Mouse (Mus musculus) G1E (cell line): Measurements from ENCODE around the gene Alg14. TPM values are rescaled to one million over a fixed set of nuclear protein-coding genes. Genes with fewer than 3 reads are reported as not detected.

ENCODE experiments used
- ATAC-seq: 2 replicates; pipeline ENCODE4 v1.8.0; 2016; ENCODE audit warnings: mild to moderate bottlenecking; ENCODE audit not compliant: insufficient number of reproducible peaks, poor library complexity, low FRiP score, severe bottlenecking; ENCODE audit errors: extremely low read depth
- DNase-seq: peaks from one replicate; pipeline ENCODE4 v3.0.0; 2012; ENCODE audit warnings: low spot score
- H3K27me3 ChIP-seq: 2 replicates; pipeline ENCODE4 v1.6.1; 2012; ENCODE audit warnings: mild to moderate bottlenecking, low read length, inconsistent platforms; ENCODE audit not compliant: insufficient read depth
- H3K36me3 ChIP-seq: replicated peaks from 2 replicates; pipeline ENCODE3; 2012; ENCODE audit warnings: mild to moderate bottlenecking, inconsistent platforms
- H3K4me1 ChIP-seq: 2 replicates; pipeline ENCODE4 v1.6.1; 2012; ENCODE audit warnings: low read depth, low read length, inconsistent platforms, mixed read lengths; ENCODE audit not compliant: insufficient read depth
- H3K4me3 ChIP-seq: 2 replicates; pipeline ENCODE4 v1.5.1; 2012; ENCODE audit warnings: low read depth, mild to moderate bottlenecking, inconsistent platforms, low read length, moderate library complexity, mixed read lengths
- H3K9me3 ChIP-seq: replicated peaks from 2 replicates; pipeline ENCODE4 v1.6.1; 2012; ENCODE audit warnings: inconsistent platforms
- CTCF ChIP-seq: IDR thresholded peaks from 2 replicates; pipeline ENCODE4 v1.5.1; 2012; ENCODE audit warnings: low read depth, low read length, inconsistent platforms, mixed read lengths
- GATA1 ChIP-seq: IDR thresholded peaks from 2 replicates; pipeline ENCODE4 v1.6.1; 2012; ENCODE audit warnings: borderline replicate concordance, low read length, inconsistent platforms, mixed read lengths
- GATA2 ChIP-seq: IDR thresholded peaks from 2 replicates; pipeline ENCODE4 v1.6.1; 2012; ENCODE audit warnings: low read depth, low read length, inconsistent platforms, borderline replicate concordance
- POLR2AphosphoS5 ChIP-seq: IDR thresholded peaks from 2 replicates; pipeline ENCODE4 v1.6.1; 2012; ENCODE audit warnings: low read depth, low read length, inconsistent platforms; ENCODE audit not compliant: insufficient replicate concordance
- TAL1 ChIP-seq: conservative IDR thresholded peaks from 2 replicates; pipeline ENCODE4 v1.6.1; 2012; ENCODE audit warnings: low read depth, low read length, inconsistent platforms, mixed read lengths
- polyA plus RNA-seq: library from polyadenylated mRNA; stranded (reverse); fragments of >175 nt; gene quantifications from 2 replicates; pipeline ENCODE4 v1.2.3, GENCODE M21; 2012
- total RNA-seq, 2 experiments: library from RNA; stranded (forward) in 1 of 2; stranded (reverse) in 1 of 2; fragments of 200-1000 nt in 1 of 2; fragments of >200 nt in 1 of 2; fragmentation: Nextera tagmentation in 1 of 2; gene quantifications; 2 replicates each; pipeline ENCODE4 v1.2.3; 2014 to 2017

Gene Alg14
- total and polyA plus RNA-seq, 3 experiments, result 3.5 to 29.9 (median 9.2) TPM

DNA sequence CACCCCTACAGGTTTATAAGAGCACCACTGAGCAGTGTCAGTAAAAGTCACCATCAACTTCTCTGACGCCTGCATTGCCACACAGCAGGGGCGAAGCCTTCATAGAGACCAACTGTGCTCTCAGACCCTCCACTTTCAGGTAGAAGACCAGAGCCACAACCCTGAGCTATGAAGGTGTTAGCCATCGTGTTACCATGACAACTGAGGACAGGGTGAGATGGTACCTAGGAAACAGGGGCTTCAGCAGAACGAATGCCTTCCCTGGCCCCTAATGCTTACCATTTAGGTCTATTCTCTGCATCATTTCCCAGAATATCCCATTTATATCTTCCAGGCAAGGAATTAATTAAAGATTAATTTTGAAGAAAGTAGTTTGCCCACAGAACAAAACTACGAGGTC is 17.4 kb downstream of the Alg14 start:
- no peak for TF ChIP-seq GATA2
- Histone ChIP-seq H3K27me3 (no peaks in the 10 kb centered on the region), H3K4me3 (no peak overlapping the region), H3K9me3 (no peaks in the 10 kb centered on the region), H3K36me3 (peaks cover 32% of the 10 kb centered on the region), H3K4me1 (peaks cover 13% of the 10 kb centered on the region; the same call in 1 of the 2 replicates)
- DNase-seq, result no peak
- ATAC-seq, result no peak

DNA sequence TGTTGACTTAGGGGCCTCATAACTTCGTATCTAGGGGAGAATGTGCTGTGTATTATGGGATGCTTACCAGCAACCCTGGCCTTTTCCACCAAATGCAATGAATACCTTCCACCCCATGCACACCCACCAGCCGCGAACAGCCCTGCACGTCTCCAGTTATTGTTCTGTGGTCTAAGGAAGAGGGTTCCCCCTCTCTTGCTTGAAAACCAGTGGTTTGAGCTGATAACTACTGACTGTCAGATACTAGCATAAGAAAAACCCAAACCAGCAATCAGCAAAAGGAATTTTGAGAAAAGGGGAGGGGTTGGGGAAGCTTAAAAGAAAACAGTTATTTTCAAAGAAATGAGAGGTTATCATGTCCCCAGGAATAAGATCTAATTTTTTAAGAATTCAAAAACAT is 17.9 kb downstream of the Alg14 start:
- DNase-seq, result peak; percentile 22
- Histone ChIP-seq H3K4me1 (peaks cover 13% of the 10 kb centered on the region; the same call in 1 of the 2 replicates), H3K4me3 (no peak overlapping the region), H3K9me3 (no peaks in the 10 kb centered on the region), H3K36me3 (peaks cover 32% of the 10 kb centered on the region), H3K27me3 (no peaks in the 10 kb centered on the region)
- ATAC-seq, result no peak
- TF ChIP-seq TAL1 (no peak), GATA1 (no peak), GATA2 (no peak), POLR2AphosphoS5 (no peak), CTCF (no peak)

DNA sequence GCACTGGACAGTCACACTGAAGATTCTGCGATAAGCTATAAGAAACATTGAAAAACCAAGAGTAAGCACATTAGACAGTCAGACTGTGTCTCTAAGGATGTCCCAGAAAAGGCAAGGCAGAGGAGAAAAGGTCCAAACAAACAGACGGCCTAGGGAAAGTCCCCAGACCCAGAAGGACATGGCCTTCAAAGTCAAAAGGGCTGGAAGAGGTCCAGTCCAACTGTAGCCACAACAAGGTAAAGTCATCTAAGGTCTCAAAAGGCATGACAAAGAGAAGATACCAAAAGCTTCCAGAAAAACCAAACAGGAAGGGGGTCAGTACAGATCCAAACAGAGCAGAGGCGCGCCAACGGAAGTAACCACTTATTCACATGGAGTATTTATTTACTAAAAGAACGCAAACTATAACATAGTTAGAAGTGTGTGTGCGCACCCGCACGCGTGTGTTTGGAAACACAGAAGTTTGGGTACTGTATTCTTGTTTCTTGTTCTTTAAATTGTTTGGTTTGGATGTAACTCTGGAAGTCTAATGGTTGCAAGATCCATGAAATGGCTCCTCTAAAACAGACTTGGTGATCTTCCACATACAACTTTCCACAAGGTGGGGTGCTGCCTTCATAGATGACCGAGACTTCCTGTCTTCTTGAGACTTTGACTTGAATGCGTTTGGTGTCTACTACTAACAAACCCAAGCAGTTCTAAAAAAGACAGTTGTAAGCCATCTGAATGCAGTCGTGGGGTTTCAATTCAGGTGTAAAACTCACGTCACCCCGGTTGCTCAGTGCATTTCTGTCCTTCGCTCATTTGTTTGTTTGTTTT is 18.5 kb downstream of the Alg14 start:
- Histone ChIP-seq H3K4me1 (peaks cover 13% of the 10 kb centered on the region; the same call in 1 of the 2 replicates), H3K9me3 (no peaks in the 10 kb centered on the region), H3K4me3 (no peak overlapping the region), H3K27me3 (no peaks in the 10 kb centered on the region), H3K36me3 (peaks cover 36% of the 10 kb centered on the region)
- ATAC-seq (no peak), DNase-seq (no peak)
- no peak for TF ChIP-seq TAL1
- no peak for TF ChIP-seq CTCF
- TF ChIP-seq GATA2, result no peak
- no peak for TF ChIP-seq GATA1
- TF ChIP-seq POLR2AphosphoS5, result no peak

DNA sequence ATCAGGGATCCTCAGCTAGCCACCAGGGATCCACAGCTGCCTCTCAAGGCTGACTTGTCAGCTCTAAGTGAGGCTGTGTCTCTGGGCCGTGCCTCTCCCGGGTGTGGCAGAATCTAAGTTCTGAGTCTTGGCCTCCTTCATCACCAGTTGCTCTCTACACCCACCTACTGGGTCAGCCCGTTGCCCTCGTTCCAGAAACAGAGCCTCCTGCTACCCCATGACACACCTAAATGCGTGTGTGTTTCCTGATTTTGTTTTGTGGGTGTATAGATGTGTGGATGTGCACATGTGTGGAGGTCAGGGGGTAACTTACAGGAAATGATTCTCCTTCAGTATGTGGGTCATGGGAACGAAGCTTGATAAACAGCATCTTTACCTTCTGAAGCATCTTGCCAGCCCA is 20.9 kb downstream of the Alg14 start:
- no peak for TF ChIP-seq TAL1
- TF ChIP-seq GATA2, result no peak
- no peak for TF ChIP-seq POLR2AphosphoS5
- TF ChIP-seq GATA1, result no peak
- TF ChIP-seq CTCF, result no peak
- DNase-seq (no peak), ATAC-seq (no peak)
- Histone ChIP-seq H3K36me3 (peaks cover 27% of the 10 kb centered on the region), H3K4me1 (peaks cover 9% of the 10 kb centered on the region; the same call in 1 of the 2 replicates), H3K9me3 (no peaks in the 10 kb centered on the region), H3K4me3 (no peak overlapping the region), H3K27me3 (no peaks in the 10 kb centered on the region)

DNA sequence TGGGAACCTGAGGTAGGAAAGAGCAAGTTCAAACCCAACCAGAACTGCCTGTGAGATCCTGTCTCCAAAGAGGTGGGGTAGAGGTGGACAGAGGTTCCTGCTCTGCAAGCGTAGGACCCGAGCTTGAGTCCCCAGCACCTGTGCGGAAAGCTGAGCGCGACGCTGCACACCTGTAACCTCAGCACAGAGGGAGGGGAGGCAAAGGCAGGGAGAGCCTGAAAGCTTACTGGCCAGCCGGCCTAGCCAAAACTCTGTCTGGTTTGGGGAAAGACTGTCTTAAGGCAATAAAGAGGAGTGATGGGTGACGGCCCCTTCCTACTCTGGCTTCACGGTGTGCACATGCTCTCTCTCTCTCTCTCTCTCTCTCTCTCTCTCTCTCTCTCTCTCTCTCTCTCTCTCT is 21.4 kb downstream of the Alg14 start:
- H3K9me3 ChIP-seq, result no peaks in the 10 kb centered on the region
- H3K27me3 ChIP-seq, result no peaks in the 10 kb centered on the region
- H3K36me3 ChIP-seq, result peaks cover 28% of the 10 kb centered on the region
- H3K4me1 ChIP-seq, result peaks cover 9% of the 10 kb centered on the region; the same call in 1 of the 2 replicates
- ATAC-seq (no peak), DNase-seq (no peak)
- H3K4me3 ChIP-seq, result no peak overlapping the region
- TF ChIP-seq GATA2 (no peak), POLR2AphosphoS5 (no peak), CTCF (no peak)

DNA sequence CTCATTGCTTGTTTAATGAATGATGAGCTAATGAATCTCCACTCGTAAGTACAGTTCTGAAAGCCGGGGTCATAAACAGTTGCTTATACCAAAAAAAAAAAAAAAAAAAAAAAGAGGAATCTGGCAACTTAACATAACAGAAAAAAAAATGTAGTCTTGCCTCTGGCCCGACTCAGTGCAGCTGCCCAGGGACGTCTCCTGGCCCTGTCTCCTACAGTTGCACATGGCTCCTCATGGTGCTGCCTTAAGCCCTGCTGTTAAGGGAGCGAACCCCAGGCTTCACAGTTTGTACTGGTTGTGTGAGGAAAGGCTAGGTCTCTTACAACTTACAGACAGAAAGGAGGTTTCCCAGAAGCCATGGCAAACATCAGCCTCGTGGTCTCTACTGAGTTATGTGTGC is 22.6 kb downstream of the Alg14 start:
- H3K36me3 ChIP-seq, result peaks cover 25% of the 10 kb centered on the region
- H3K27me3 ChIP-seq, result no peaks in the 10 kb centered on the region
- H3K4me3 ChIP-seq, result no peak overlapping the region
- H3K4me1 ChIP-seq, result peaks cover 3% of the 10 kb centered on the region; the same call in 1 of the 2 replicates
- TF ChIP-seq GATA2 (no peak), CTCF (no peak), POLR2AphosphoS5 (no peak), GATA1 (no peak), TAL1 (no peak)
- DNase-seq (no peak), ATAC-seq (no peak)
- H3K9me3 ChIP-seq, result no peaks in the 10 kb centered on the region

DNA sequence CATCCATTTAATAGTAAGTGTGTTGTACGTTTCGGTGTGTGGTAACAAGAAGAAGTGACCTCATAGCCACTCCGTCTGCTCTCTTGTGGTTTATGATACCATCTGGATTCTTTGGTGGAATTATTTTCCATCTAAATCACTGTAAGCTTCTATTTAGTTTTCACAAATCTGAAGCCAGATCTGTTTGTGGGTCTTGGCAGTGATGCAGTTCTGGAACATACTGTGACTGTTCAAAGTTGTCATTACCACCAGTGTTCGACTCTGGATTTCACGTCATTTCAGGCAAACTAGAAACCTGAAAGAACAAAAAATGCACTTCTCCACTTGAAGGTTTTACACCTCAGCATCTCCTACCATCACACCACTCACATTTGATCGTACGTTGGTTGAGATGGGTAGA is 23.9 kb downstream of the Alg14 start:
- H3K36me3 ChIP-seq, result peaks cover 28% of the 10 kb centered on the region
- no peak for DNase-seq
- no peaks in the 10 kb centered on the region for H3K4me1 ChIP-seq
- no peak for TF ChIP-seq GATA1
- H3K27me3 ChIP-seq, result no peaks in the 10 kb centered on the region
- H3K9me3 ChIP-seq, result no peaks in the 10 kb centered on the region
- ATAC-seq, result no peak
- H3K4me3 ChIP-seq, result no peak overlapping the region
